Mouse (Mus musculus) embryonic fibroblast, embryonic 13.5 days (primary cell): ENCODE results near the gene Frmpd2.

Experiments used
- CTCF ChIP-seq: IDR thresholded peaks from 2 replicates; pipeline ENCODE4 v1.5.1; 2011; ENCODE audit warnings: mild to moderate bottlenecking, control low read depth, low read length, moderate library complexity, borderline replicate concordance; ENCODE audit not compliant: insufficient read depth
- POLR2A ChIP-seq: IDR thresholded peaks from 2 replicates; pipeline ENCODE4 v1.6.1; 2011; ENCODE audit warnings: low read depth, mild to moderate bottlenecking, control low read depth, low read length, moderate library complexity

DNA sequence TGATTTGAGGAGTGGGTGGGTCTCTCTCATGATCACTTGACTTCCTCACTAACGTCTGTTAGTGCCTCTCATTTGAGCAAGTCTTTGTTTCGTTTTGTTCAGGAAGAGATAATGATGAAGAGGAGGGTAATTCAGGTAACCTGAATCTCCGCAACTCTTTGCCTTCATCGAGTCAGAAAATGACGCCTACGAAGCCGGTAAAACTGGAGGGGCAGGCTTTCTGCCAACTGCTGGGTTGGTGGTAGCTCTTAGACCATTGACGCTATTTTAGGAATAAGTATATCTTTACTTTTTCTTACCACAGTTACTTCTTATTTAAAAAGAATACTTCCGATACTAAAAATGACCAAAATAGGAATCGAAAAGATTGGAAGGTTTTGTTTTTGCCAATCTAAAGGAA is 135.9 kb downstream of the Frmpd2 start:
- TF ChIP-seq POLR2A (no peak), CTCF (no peak)
